Mouse (Mus musculus): ENCODE measurements around the gene Mmp28.

Gene Mmp28

GRCm38 (mm10) chr11:83462711-83463244, at the start of gene Mmp28:
TSS of gene Mmp28 (minus strand) at chr11:83463071.
- DNase-seq (ENCODE audit: low spot score): no peak

GRCm38 (mm10) chr11:83509521-83509920, 46.6 kb upstream of the Mmp28 start:
- DNase-seq (ENCODE audit: low spot score): no peak

- no peak for DNase-seq (ENCODE audit: low spot score)
Measured at GRCm38 (mm10) chr11:83504308-83504707, 41.4 kb upstream of the Mmp28 start.

GRCm38 (mm10) chr11:83495571-83495970, 32.7 kb upstream of the Mmp28 start:
- DNase-seq (ENCODE audit: low spot score): no peak

GRCm38 (mm10) chr11:83491488-83491887, 28.6 kb upstream of the Mmp28 start:
- no peak for DNase-seq (ENCODE audit: low spot score)

- peak; percentile 27 for DNase-seq (ENCODE audit: low spot score)
Measured at GRCm38 (mm10) chr11:83473235-83474016, 10.6 kb upstream of the Mmp28 start.

- DNase-seq (ENCODE audit: low spot score): peak; percentile 98
Measured at GRCm38 (mm10) chr11:83472324-83473234, 9.7 kb upstream of the Mmp28 start, which contains the start of gene Taf15. TSS of gene Taf15 (plus strand) at chr11:83473086.

GRCm38 (mm10) chr11:83471766-83472165, 8.9 kb upstream of the Mmp28 start:
- no peak for DNase-seq (ENCODE audit: low spot score)

- DNase-seq (ENCODE audit: low spot score): no peak
Measured at GRCm38 (mm10) chr11:83468765-83469164, 5.9 kb upstream of the Mmp28 start.

GRCm38 (mm10) chr11:83467120-83467652, 4.3 kb upstream of the Mmp28 start:
- DNase-seq (ENCODE audit: low spot score): no peak

GRCm38 (mm10) chr11:83465976-83466375, 3.1 kb upstream of the Mmp28 start:
- DNase-seq (ENCODE audit: low spot score): no peak

- DNase-seq (ENCODE audit: low spot score): no peak
Measured at GRCm38 (mm10) chr11:83461462-83462027, 1.3 kb downstream of the Mmp28 start.

GRCm38 (mm10) chr11:83457912-83458601, 4.8 kb downstream of the Mmp28 start:
- DNase-seq (ENCODE audit: low spot score): no peak

GRCm38 (mm10) chr11:83457257-83457656, 5.6 kb downstream of the Mmp28 start:
- DNase-seq (ENCODE audit: low spot score): no peak

- no peak for DNase-seq (ENCODE audit: low spot score)
Measured at GRCm38 (mm10) chr11:83455608-83456007, 7.3 kb downstream of the Mmp28 start.

- DNase-seq (ENCODE audit: low spot score): no peak
Measured at GRCm38 (mm10) chr11:83454548-83454947, 8.3 kb downstream of the Mmp28 start.

GRCm38 (mm10) chr11:83451281-83451680, 11.6 kb downstream of the Mmp28 start:
- DNase-seq (ENCODE audit: low spot score): no peak

- no peak for DNase-seq (ENCODE audit: low spot score)
Measured at GRCm38 (mm10) chr11:83450550-83450949, 12.3 kb downstream of the Mmp28 start.

GRCm38 (mm10) chr11:83449298-83449697, 13.6 kb downstream of the Mmp28 start:
- DNase-seq (ENCODE audit: low spot score): no peak

GRCm38 (mm10) chr11:83448927-83449236, 14.0 kb downstream of the Mmp28 start:
- DNase-seq (ENCODE audit: low spot score): no peak

Data from spleen, adult 12 weeks (tissue).